Mouse (Mus musculus) c-Kit-negative CD71-positive TER-119-positive erythroid progenitor cells, embryonic 14.5 days (primary cell): ENCODE data around the gene Plet1.

Source experiments
- DNase-seq: peaks from one replicate; pipeline ENCODE4 v3.0.0-alpha.2; 2013; ENCODE audit warnings: low read depth, low spot score

Plet1 gene

DNA sequence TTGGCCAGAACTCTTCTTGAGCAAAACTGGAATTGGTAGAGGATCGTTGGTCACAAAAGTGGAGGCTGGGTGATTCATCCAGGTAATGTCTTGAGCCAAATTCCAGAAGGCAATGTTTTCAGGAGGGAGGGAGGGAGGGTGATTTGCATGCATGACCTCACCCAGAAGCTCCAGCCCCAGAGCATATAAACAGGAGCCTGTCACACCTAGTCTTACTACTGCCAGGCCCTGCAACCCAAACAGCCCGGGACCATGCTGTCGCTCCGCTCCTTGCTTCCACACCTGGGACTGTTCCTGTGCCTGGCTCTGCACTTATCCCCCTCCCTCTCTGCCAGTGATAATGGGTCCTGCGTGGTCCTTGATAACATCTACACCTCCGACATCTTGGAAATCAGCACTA lies at the start of gene Plet1:
Plet1 (plus strand) TSS at position 215 of the 400 bp plus-strand sequence.
- no peak for DNase-seq

DNA sequence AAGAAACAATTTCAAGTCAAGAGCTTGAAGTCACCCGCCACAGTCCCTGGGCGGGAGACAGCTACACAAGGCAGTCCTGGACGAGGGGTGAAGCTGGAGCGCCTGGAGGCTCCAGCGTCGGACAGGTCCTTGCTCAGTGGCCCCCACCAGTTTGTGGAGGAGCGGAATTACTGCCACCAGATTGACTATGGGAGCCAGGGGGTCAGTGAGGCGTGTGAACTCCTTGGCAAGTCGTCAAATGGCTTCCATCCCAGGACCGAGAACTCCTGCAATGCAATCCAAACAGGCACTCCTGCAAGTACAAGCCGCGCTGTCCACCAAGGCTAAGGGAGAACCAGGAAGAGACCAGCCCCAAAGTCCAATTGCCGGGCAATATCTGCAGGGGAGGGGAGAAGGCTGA lies 45.3 kb upstream of the Plet1 start:
- DNase-seq = no peak

DNA sequence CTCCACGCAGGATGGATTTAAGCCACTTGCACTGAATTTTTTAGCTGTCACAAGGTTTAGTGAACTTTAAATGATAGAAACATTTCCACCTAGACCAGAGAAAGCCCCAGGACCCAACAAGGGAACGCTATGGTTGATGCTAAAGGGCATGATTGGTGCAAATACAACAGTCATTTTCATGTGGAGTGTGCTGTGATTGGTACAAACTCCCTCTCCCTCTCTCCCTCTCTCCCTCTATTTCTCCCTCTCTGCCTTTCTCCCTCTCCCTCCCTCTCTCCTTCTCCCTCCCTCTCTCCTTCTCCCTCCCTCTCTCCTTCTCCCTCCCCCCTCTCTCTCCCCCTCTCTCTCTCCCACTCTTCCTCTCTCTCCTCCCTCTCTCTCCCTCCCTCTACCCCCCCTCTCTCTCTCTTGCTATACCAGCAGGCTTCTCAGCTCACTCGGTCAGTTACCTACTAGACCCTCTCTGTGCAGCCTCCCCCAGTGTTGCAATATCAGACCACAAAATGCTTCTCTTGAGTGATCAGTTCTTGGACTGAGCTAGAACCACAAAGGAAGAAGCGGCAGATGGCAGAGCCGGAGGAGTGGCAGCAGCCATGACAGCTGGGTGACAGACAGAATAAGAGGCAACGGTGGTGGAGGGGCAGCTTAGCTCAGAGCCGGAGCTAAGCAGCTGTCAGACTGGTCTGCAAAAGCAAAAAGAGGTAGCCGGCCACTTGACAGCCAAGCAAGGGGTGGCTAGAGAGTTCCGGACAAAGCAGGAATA lies 42.7 kb upstream of the Plet1 start:
- DNase-seq = no peak

DNA sequence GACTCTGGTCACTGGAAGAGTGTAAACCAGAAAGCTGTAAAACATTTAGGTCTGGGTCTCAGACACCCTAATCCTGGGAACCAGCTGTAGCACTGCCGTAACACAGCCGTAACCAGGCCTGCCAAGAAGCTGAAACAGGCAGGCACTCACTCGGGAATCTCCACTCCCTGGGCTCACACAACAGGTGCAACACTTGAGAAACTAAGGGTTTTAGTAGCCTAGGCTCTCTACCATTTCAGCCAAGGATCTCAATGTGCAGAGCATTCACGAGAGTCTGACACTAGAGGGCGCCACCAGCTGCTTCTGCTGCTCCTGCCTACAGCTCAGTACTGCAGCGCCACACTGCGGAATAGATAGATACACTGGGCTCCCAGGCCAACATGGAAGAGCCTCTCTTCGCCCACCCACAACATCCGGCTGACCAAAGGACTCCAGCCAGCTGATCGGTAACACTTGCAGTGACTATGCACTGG lies 42.0 kb upstream of the Plet1 start:
- peak; percentile 35 for DNase-seq

DNA sequence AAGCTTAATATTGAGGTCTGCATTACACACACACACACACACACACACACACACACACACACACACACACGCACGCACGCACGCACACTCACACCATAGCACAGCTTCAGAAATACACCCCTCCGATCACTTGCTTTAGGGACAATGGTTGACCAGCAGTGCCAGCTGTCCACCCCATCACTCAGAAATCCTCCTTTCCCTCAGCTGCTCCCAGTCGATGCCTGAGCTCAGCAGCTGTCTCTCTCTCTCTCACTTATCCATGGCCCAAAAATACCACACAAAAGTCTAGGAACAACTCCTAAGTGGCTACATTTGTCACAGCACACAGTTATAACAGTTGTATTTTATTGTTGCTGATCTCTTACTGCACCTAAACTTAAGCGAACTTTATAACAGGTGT lies 36.7 kb upstream of the Plet1 start:
- DNase-seq = no peak

DNA sequence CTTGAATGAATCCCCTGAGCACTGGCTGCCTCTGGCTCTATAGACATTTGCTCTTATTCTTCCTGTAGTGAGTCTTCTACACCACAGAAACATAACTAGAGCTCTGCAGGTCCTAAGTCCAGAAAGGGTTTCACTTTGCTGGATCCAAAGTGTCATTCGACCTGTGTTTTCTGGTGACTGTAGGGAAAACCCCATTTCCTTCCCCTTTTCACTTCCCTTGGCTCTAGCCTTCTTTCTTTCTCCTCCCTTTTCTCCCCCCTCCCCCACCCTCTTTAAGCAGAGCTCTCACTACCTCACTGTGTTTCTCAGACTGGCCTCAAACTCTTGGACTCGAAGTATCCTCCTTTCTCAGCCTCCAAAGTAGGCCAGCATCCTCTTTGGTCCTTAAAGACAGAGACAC lies 34.8 kb upstream of the Plet1 start:
- DNase-seq = no peak

DNA sequence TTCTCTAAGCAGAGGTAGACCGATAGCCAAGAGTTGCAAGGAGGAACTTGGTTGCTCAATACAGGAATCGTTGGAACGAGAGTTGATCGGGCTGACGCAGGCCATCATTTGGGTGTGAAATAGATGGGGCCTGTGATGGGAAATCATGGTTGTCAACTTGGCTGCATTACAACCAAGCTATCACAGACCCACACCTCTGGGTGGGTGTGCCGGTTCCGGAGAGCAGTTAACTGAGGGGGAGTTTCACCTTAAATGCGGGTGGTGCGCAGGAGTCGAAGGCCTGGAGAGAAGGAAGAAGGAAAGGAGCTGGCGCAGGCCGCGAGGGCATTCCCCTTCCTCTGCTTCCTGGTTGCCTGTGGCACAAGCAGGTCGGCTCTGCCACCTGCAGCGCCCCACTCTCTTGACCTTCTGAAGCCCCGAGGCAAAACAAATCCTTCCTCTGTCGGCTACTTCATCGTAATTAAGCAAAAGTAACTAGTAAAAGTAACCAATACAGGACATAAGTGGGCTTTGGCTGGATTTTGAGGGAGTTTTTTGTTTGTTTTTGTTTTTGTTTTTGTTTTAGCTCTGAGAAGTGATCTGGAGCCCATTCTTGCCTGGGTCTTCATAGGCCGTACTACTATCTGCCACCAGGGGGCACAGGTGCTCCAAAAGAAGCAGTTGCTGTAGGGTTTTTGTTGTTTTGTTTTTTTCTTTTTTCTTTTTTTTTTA lies 31.7 kb upstream of the Plet1 start:
- DNase-seq = peak; percentile 20

DNA sequence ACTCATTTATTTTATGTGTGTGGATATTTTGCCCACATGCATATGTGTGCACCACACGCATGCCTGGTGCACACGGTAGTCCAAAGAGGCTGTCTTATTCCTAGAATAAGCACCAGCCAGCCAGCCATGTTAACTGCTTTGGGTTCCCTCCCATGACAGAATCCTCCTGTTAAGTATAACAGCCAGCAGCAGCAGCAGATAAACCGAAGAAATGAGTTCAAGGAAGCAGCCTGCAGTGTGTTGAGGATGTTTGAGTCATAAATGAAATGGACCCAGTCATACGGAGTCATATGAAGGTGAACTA lies 31.2 kb upstream of the Plet1 start:
- no peak for DNase-seq

DNA sequence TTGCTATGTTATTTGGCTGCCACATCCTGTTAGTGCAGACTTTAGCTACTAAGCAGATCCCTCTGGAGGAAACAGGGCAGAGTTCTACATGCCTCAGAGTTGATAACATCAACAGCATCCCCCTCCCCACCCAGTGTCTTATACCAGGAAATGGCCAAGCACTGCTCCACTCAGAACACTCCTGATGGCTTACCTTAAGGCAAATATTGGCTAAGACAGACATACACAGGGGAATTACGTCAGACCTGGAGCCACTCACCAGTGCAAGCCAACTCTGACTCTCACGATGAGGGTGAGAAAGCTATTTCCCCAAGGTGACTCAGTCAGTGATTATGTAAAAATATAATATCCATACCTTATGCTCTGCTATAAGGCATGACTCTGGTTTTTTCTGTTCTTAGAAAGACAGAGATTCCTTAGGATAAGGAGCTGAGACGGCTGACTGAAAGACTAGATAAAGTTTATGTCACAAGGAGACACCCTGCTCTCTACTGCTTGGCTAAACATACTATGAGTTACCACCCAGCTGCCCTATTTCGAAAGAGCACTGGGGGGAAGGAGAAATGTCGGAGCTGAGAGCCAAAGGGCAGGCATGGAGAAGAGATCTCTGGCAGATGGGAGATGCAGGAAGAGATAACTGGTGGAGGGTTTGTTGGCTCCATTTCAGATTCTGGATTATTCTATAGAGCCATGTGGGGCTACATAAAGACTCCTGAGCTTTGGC lies 23.8 kb upstream of the Plet1 start:
- DNase-seq = no peak

DNA sequence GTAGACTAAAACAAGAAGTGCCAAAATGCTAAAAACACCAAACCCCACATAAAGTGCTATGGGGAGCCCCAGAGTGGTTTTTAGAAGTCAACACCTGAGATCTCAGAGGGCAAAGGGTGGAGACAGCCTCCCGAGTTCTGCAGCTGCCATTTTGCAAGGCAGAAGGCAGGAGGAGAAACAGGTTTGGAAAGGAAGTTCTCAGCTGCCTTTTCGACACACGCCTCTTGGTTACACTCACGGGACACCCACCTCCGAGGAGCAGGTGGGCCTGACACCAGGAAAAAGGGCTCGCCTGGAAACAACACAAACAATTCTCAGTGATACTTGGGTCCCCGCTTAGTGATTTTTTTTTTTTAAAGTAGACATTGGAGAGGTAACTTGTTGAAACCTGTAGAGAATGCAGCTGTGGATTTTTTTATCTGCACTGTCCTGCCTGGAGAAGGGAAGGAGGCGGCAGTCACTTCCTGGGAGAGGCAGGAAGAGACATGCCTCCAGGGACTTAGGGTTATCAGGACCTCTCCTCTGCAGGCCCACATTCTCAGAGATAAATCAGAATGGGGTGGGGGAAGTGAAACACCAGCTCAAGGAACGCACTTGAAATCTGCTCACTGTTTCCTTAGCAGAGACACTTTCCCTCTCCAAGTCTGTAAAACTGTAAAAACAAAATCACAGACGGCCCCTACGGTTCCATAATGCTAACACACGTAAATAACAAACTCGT lies 23.0 kb upstream of the Plet1 start:
- no peak for DNase-seq

DNA sequence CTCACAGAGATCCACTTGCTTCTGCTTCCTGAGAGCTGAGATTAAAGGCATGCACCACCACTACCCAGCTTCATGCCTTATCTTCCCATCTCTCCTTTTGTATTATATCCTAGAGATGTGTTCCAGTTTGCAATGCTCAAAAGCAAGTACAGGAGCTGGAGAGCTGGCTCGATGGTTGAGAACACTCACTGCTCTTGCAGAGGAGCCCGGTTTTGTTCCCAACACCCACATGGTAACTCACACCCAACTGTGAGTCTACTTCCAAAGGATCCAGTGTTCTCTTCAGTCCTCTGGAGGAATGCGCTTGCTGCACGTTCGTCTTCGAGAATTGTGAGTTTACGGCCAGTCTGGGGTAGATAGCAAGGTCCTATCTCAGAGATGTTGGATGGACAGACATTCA lies 19.0 kb upstream of the Plet1 start:
- DNase-seq = no peak

DNA sequence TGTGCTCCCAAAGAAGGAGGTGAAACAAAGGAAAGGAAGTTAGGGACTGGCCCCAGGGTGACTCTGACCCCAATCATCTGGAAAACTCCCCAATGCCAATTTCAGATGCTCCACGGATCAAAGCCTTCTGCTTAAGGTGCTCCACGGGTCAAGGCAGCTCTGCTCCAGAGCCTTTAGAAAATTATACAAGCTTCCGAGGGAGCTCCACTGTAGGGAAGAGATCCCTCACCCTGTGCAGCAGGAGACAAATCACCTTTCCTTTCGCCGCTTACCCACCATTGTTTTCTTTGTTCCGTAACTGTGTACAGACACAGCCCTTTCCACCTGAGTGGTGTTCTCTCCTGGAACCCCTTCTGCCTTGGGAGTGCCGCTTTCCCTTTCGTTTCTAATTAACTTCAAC lies 18.6 kb upstream of the Plet1 start:
- no peak for DNase-seq

DNA sequence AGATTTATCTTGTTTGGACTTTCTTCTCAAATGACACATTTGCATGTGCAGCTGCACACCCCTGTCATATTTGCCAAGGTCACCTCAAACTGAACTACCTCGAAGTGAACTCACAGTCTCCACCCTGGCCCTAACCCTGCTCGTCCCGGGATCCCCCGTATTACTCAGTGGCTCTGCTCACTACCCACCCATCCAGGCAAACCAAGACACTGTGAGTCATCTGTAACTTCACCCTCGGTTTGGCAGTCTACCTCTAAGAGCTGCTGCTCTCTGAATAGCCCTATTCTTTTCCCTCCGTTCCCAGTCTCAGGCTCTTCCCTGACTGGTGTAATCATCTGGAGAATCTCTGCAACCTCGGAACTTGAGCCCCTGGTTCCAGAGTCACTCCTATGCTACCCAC lies 17.7 kb upstream of the Plet1 start:
- DNase-seq = no peak

DNA sequence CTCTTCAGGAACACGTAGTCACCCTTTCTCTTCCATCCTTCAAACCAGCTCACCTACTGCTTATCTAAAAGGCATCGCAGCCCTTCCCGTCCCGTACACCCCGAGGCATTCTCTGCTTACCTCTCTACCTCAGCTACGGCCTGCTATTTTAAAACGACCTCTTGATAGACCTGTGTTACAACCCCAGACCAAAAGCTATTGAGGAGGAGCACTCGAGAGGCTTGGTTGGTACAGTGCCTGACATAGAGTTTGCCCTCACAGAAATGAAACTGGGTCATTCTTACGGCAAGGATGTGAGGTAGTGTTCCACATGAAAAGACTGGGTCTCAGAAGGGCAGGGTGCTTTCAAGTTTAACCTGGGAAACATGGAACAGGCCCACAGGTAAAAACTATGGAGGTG lies 17.1 kb upstream of the Plet1 start:
- DNase-seq = no peak

DNA sequence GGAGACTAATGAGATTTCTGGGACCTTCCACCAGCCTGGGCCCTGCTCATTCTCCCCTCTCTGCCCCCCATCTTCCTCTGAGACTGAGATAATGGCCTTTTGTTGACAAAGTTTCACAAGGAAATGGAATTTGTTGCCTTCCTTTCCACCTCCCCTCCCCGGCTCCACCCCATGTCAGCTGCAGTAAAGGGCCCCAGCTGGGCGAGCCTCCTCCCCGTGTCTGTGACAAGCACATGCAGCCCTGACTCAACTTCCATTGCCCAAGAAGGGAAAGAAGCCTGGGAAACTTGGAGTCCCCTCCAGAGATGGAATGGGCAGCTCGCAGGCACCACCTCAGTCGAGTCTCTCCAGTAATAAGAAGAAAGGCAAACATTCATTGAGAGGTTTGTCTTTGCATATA lies 15.5 kb upstream of the Plet1 start:
- DNase-seq = no peak

DNA sequence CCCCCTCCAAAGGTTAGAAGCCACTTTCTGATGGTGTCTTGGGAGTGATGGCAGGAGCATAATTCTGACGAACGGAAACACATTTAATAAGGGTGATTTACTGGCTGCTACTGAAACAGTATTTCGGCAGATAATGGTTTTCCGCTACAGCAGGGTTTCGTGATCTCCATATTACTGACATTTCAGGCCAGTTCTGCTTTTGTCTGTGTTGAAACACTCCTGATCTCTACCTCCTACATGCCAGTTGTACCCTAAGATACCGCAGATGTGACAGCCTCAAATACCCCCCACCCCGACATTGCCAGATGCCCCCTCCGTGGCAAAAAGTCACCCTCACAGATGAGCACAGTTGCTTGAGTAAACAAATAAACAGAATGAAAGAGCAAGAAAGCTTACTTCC lies 14.8 kb upstream of the Plet1 start:
- DNase-seq = no peak

DNA sequence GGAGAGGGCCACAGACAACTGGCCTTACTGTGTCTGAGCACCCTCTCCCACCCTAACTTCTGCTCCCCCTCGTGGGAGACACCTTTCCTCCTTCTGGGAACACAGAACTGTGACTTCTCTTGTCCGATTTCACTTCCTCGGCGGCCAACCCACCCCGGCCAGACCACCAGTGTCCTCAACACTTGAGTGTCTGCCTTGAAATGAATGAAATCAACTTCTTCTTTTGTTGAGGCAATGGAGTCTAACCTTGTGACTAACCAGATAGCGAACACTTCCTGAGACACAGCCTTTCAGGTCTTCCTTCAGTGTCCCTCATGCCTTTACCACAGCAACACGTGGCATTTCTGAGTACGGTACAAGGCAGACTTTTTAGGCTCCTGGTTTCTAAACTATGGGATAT lies 11.6 kb upstream of the Plet1 start:
- no peak for DNase-seq

DNA sequence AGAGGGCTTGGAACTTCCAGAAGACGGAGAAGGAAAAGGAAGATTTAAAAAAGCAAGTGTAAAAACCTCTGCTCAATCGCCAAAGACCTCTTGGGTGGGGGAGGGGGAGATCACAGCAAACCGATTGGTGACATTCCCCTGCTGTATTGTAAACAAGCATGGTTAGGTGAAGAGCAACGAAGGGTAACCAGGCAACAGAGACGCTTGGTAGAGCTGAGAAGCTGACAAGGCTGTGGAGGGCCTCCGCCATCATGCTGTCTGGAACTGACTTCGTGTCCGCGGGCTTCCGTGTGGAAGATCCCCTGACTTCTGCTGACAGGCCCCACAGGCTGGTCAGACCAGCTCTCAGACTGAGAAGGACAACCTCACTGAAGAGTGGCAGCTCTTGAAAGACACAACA lies 8.8 kb upstream of the Plet1 start:
- no peak for DNase-seq

DNA sequence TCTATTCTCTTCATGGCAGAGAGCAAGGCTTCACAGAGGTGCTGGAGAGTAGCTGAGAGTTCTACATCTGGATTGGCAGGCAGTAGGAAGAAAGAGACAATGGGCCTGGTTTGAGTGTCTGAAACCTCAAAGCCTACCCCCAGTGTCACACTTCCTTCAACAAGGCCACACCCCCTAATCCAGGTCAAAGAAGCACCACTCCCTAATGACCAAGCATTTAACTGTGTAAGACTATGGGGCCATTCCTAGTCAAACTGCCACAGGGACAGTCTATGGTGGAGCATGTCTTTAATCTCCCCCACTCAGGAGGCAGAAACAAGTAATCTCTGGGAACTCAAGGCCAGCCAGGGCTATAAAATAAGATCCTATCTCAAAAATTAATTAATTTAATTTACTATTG lies 3.5 kb upstream of the Plet1 start:
- DNase-seq = no peak

DNA sequence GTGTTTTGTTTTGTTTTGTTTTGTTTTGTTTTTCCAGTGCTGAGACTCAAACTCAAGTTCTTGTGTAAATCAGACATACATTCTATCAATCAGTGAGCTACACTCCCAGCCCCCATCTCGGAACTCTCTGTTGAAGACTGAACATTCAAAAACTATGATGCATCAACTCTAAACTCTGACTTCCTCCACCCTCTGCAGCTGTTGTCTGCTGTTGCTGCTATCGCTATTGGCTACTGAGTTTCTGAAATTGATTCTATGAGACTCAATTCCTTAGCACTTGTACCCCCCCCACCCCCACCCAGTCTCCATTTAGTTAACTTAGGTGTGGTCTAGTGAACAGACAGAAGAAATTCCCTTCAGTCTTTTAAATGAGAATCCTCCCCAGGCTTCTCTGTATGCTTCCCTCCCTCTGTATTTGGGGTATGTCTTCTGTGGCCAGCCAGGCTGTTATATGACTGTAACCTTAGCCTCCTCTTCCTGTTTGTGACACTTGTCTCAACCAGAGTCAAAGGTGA lies 2.7 kb upstream of the Plet1 start:
- DNase-seq = no peak

DNA sequence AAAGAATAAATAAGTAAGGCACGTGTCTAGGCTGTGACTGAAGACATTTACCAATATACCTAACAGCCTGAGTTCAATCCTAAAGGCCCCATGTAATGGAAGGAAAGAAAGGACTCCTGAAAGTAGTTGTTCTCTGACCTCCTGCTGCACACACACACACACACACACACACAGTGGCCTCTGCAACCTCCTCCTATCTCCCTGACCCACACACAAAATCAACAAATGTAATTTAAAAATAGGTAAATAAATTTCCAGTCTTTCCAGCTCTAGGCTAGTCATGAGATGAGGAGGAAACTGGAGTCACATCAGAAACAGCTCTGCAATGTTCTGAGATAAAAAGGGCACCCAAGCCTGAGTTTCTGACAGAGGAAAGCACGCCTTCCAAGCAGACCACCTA lies 548 bp upstream of the Plet1 start:
- no peak for DNase-seq
